Mouse (Mus musculus): ENCODE results near the gene Camk1d. TPM values are rescaled to one million over a fixed set of nuclear protein-coding genes. Genes with fewer than 3 reads are reported as not detected.
A peak's percentile ranks its signal among the peaks of the same experiment; 100 is the strongest.
"Not testable (repeated sequence)": the region's sequence is repeated elsewhere in the genome, so short reads cannot be mapped to it uniquely, and the experiment has no call there.

Gene Camk1d
- polyA plus RNA-seq, 1 experiment from 2014 or later = 0.59 TPM

DNA sequence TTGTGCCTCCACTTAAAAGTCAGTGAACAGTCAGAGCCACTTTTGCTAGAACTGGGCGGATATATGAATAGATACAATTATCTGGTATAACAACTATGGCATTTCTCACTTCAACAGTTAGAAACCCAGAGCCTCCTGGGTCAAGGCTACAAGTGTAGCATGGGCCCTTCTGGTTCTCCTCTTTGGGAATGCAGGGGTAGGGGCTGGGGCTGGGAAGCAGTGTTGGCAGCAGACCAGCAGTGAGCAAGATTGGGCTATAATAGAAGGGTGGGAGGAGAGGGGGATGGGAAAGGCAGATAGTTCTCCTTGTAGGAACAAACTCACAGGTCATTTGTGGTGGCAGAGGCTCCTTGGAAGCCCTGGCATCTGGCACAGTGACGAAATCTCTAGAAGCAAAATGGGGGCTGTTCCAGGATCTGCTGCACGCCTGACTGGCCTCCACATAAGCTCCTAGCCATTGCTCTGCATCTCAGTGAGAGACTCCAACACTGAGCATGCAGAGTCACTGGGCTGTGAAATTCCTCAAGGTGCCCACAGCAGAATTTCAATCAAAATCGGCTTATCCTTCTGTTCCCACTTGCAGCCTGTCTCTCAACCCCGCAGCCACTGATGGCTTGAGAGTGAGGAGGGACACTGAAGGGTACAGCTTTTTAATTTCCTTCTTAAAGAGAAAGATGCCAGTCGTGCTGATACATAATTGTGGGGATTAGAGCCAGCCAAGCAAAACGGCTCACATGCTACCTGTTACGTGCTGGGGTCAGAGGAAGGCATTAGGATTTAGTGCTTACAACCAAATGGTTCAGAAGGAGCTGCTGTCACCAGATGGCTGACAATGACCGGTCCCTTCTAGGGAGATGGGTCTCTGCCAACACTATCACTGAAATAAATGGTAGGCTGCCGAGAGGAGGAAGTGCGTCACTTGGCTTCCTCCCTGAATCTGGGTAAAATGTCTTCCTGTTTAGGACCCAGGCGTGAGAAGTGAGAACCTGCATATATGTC lies 332.3 kb downstream of the Camk1d start:
- Histone ChIP-seq H3K36me3 (replicated peaks) (no peaks in the 10 kb centered on the region), H3K27ac (replicated peaks) (no peak overlapping the region), H3K27me3 (replicated peaks; ENCODE audit: low read depth, poor library complexity, severe bottlenecking) (no peaks in the 10 kb centered on the region), H3K9me3 (no peaks in the 10 kb centered on the region), H3K4me1 (peaks cover 5% of the 10 kb centered on the region), H3K4me3 (no peak overlapping the region)
- WGBS = 53% methylated on average over 12 of the region's 12 CpGs
- no peak for DNase-seq (ENCODE audit: low spot score)

GRCm38 (mm10) chr2:5380973-5381372 lies 333.3 kb downstream of the Camk1d start:
- no peak for DNase-seq (ENCODE audit: low spot score)
- Histone ChIP-seq H3K36me3 (replicated peaks) (no peaks in the 10 kb centered on the region), H3K9me3 (no peaks in the 10 kb centered on the region), H3K4me1 (peaks cover 5% of the 10 kb centered on the region), H3K27me3 (replicated peaks; ENCODE audit: low read depth, poor library complexity, severe bottlenecking) (no peaks in the 10 kb centered on the region), H3K27ac (replicated peaks) (no peak overlapping the region), H3K4me3 (no peak overlapping the region)
- 81% methylated on average over 7 of the region's 7 CpGs for WGBS

DNA sequence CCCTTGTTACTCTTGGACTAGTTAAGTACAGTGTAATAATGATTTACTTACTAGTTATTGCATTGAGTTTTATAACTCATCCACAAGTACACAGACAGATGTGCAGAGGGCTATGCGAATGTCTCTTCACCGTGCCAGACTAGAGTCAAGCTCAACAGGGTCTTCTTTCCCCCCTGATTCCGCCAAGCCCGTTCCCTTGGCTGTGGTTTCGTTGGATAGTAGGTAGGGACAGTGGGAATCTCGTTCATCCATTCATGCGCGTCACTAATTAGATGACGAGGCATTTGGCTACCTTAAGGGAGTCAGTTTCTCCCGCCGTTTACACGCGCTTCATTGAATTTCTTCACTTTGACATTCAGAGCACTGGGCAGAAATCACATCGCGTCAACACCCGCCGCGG lies 335.4 kb downstream of the Camk1d start:
- H3K27ac ChIP-seq (replicated peaks); H3K4me3 ChIP-seq; H3K9me3 ChIP-seq; H3K27me3 ChIP-seq (replicated peaks; ENCODE audit: low read depth, poor library complexity, severe bottlenecking); H3K4me1 ChIP-seq; H3K36me3 ChIP-seq (replicated peaks): not testable (repeated sequence)
- peak; percentile 64 for DNase-seq (ENCODE audit: low spot score)
- 57% methylated on average over 18 of the region's 18 CpGs for WGBS

- no peaks in the 10 kb centered on the region for H3K36me3 ChIP-seq (replicated peaks)
- H3K4me1 ChIP-seq = peaks cover 5% of the 10 kb centered on the region
- DNase-seq (ENCODE audit: low spot score) = no peak
- no peaks in the 10 kb centered on the region for H3K9me3 ChIP-seq
- no peak overlapping the region for H3K4me3 ChIP-seq
- 78% methylated on average over 6 of the region's 6 CpGs for WGBS
- H3K27ac ChIP-seq (replicated peaks) = no peak overlapping the region
- H3K27me3 ChIP-seq (replicated peaks; ENCODE audit: low read depth, poor library complexity, severe bottlenecking) = no peaks in the 10 kb centered on the region
These were observed 336.1 kb downstream of the Camk1d start for GRCm38 (mm10) chr2:5378066-5378672.

GRCm38 (mm10) chr2:5372886-5373429 lies 341.4 kb downstream of the Camk1d start:
- Histone ChIP-seq H3K27ac (replicated peaks) (no peak overlapping the region), H3K9me3 (no peaks in the 10 kb centered on the region), H3K36me3 (replicated peaks) (no peaks in the 10 kb centered on the region), H3K4me3 (no peak overlapping the region), H3K4me1 (no peaks in the 10 kb centered on the region), H3K27me3 (replicated peaks; ENCODE audit: low read depth, poor library complexity, severe bottlenecking) (no peaks in the 10 kb centered on the region)
- DNase-seq (ENCODE audit: low spot score) = no peak
- 68% methylated on average over 6 of the region's 6 CpGs for WGBS

DNA sequence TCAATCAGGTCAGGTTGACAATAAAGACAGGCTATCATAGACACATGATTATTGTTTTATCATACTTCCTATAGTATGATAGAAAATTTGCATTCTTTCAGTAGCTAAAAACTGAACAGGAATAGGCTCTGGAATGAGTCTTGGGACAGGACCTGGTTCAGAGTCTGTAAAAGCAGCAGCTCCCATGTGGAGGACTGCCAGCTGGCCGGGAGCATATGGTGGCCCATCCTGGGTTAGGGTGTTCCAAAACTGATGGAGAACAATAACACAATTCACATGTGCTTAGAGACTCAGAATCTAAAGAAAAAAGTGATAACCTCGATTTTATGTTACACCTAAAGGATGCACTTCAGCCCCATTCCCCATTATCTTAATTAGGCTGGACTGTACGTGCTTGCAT lies 343.0 kb downstream of the Camk1d start:
- H3K9me3 ChIP-seq = no peaks in the 10 kb centered on the region
- WGBS = 80% methylated on average over 3 of the region's 3 CpGs
- no peak overlapping the region for H3K4me3 ChIP-seq
- no peaks in the 10 kb centered on the region for H3K4me1 ChIP-seq
- no peaks in the 10 kb centered on the region for H3K36me3 ChIP-seq (replicated peaks)
- no peak for DNase-seq (ENCODE audit: low spot score)
- no peak overlapping the region for H3K27ac ChIP-seq (replicated peaks)
- no peaks in the 10 kb centered on the region for H3K27me3 ChIP-seq (replicated peaks; ENCODE audit: low read depth, poor library complexity, severe bottlenecking)

DNA sequence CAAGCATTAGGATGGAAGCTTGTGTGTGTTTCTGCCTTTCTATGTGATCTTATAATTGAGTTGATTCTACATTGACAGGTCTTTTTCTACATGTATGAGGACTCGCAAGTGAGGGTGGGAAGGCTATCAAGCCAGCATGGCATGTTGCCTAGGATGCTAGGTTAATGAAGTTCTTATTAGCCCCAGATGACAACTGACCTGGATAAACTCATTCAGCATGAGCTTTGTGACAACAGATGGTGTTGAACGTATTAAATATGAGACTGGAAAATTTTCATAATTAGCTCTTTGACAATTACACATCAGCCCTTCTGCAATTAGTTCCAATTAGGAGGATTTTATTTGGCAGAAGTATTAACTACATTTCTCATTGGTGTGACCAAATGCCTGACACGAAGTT lies 343.7 kb downstream of the Camk1d start:
- no peaks in the 10 kb centered on the region for H3K4me1 ChIP-seq
- H3K4me3 ChIP-seq = no peak overlapping the region
- no peaks in the 10 kb centered on the region for H3K27me3 ChIP-seq (replicated peaks; ENCODE audit: low read depth, poor library complexity, severe bottlenecking)
- H3K27ac ChIP-seq (replicated peaks) = no peak overlapping the region
- 85% methylated on average over 3 of the region's 3 CpGs for WGBS
- DNase-seq (ENCODE audit: low spot score) = no peak
- no peaks in the 10 kb centered on the region for H3K36me3 ChIP-seq (replicated peaks)
- H3K9me3 ChIP-seq = no peaks in the 10 kb centered on the region

GRCm38 (mm10) chr2:5363836-5364235 lies 350.5 kb downstream of the Camk1d start:
- no peaks in the 10 kb centered on the region for H3K9me3 ChIP-seq
- no peaks in the 10 kb centered on the region for H3K4me1 ChIP-seq
- 72% methylated on average over 5 of the region's 5 CpGs for WGBS
- no peaks in the 10 kb centered on the region for H3K27me3 ChIP-seq (replicated peaks; ENCODE audit: low read depth, poor library complexity, severe bottlenecking)
- H3K27ac ChIP-seq (replicated peaks) = no peak overlapping the region
- H3K4me3 ChIP-seq = no peak overlapping the region
- H3K36me3 ChIP-seq (replicated peaks) = no peaks in the 10 kb centered on the region
- DNase-seq (ENCODE audit: low spot score) = no peak

DNA sequence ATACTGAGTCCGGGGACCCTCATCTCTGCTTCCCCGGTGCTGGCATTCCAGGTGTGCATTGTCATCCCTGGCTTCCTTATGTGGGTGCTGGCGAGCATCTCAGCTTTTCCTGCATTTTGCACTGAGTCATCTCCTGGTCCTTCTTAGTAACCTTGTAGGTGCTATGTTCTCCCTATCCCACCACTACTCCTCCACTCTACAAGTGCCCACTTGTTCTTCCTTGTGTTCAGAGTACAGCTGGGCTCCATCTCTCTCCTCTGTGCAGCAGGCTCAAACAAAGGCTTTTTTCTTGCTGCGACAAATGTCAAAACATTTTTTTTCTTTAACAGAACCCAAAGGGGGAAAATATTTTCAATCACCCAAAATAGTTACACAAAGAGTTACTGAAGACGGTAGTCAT lies 356.3 kb downstream of the Camk1d start:
- H3K36me3 ChIP-seq (replicated peaks) = no peaks in the 10 kb centered on the region
- H3K4me3 ChIP-seq = no peak overlapping the region
- no peak overlapping the region for H3K27ac ChIP-seq (replicated peaks)
- H3K9me3 ChIP-seq = no peaks in the 10 kb centered on the region
- no peaks in the 10 kb centered on the region for H3K4me1 ChIP-seq
- no peaks in the 10 kb centered on the region for H3K27me3 ChIP-seq (replicated peaks; ENCODE audit: low read depth, poor library complexity, severe bottlenecking)
- 90% methylated on average over 5 of the region's 5 CpGs for WGBS
- no peak for DNase-seq (ENCODE audit: low spot score)

DNA sequence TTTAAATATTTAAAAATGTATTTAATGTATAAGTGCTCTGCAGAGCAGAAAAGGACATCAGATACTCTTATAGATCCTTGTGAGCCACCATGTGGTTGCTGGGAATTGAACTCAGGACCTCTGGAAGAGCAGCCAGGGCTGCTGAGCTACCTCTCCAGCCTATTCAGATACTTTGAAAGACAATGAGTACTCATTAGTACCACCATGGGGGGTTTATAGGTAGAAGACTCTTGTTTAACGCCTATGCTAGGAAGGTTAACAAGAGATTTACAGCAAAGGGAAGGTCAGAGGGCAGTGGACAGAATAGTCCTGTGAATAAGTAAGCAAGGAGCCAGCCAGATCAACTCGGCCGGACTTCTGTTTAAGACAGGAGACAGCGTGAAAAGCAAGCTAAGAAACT lies 357.3 kb downstream of the Camk1d start:
- Histone ChIP-seq H3K4me3 (no peak overlapping the region), H3K36me3 (replicated peaks) (no peaks in the 10 kb centered on the region), H3K27me3 (replicated peaks; ENCODE audit: low read depth, poor library complexity, severe bottlenecking) (no peaks in the 10 kb centered on the region), H3K27ac (replicated peaks) (no peak overlapping the region), H3K4me1 (no peaks in the 10 kb centered on the region), H3K9me3 (no peaks in the 10 kb centered on the region)
- WGBS = 63% methylated on average over 4 of the region's 4 CpGs
- DNase-seq (ENCODE audit: low spot score) = no peak

DNA sequence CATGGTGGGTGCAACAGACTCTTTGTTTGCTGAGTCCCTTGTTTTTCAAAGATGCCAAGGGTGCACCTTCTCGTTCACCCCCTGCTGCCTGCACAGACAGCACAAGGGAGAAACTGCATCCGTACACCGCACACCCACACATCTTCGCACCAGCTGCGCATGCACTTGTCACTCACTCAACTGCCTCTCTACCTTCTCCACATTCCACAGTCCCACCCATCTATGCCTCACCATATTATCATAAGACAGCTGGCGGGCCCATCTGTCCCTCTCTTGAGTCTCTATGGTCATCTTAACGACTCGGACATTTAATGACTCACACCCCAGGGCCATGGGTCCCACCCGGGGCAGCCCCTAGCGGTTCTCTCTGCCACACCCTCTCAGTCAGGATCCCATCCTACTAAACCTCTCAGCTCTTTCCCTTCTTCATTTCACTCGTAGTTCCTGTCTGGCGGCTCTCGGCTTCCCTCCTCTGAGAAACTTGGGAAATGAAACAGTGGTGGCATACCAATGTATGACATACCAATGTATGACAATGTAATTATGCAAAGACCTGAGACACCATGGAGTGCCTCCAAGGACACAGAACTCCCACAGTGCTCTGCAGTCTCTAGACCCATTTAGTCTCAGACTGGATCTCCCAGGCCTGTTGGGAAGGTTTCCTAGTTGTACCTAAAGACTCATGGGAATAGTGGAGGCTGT lies 361.3 kb downstream of the Camk1d start:
- no peak for DNase-seq (ENCODE audit: low spot score)
- WGBS = 89% methylated on average over 13 of the region's 13 CpGs
- H3K4me3 ChIP-seq = no peak overlapping the region
- no peak overlapping the region for H3K27ac ChIP-seq (replicated peaks)
- H3K4me1 ChIP-seq = no peaks in the 10 kb centered on the region
- no peaks in the 10 kb centered on the region for H3K9me3 ChIP-seq
- H3K36me3 ChIP-seq (replicated peaks) = no peaks in the 10 kb centered on the region
- H3K27me3 ChIP-seq (replicated peaks; ENCODE audit: low read depth, poor library complexity, severe bottlenecking) = no peaks in the 10 kb centered on the region

DNA sequence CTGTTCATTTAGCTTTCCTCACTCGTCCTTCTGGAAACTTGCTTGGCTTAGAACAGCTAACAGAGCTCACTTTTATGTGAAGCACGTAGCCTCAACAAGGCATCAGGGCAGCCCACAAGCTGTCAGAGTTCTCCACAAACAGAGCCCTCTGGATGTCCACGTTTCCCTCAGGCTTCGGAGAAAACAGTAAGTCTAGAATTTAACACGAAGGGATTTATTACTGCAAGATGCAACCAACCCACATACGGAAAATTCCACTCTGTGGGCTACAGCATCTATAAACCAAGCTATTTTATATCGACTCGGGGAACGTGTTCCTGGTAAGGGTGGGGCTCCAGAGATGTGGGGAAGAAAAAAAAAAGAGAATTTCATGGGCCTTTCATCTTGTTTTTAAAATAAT lies 369.0 kb downstream of the Camk1d start:
- no peaks in the 10 kb centered on the region for H3K4me1 ChIP-seq
- DNase-seq (ENCODE audit: low spot score) = no peak
- H3K9me3 ChIP-seq = no peaks in the 10 kb centered on the region
- 85% methylated on average over 9 of the region's 9 CpGs for WGBS
- no peaks in the 10 kb centered on the region for H3K36me3 ChIP-seq (replicated peaks)
- H3K4me3 ChIP-seq = no peak overlapping the region
- no peak overlapping the region for H3K27ac ChIP-seq (replicated peaks)
- H3K27me3 ChIP-seq (replicated peaks; ENCODE audit: low read depth, poor library complexity, severe bottlenecking) = no peaks in the 10 kb centered on the region
